Mouse (Mus musculus) central nervous system, embryonic 14 days (tissue): ENCODE measurements around the gene Kcnj10. TPM values are rescaled to one million over a fixed set of nuclear protein-coding genes. Genes with fewer than 3 reads are reported as not detected.

Experiments
- polyA plus RNA-seq: library from polyadenylated mRNA; depleted of rRNA; stranded (reverse); fragments of >200 nt; gene quantifications from 2 replicates; pipeline ENCODE4 v1.2.3, GENCODE M21; 2012; rRNA removed

Gene Kcnj10
- polyA plus RNA-seq = 3.7 and 4.3 TPM in 2 replicates

GRCm38 (mm10) chr1:172340729-172341321 lies at the start of gene Kcnj10:
Gene Kcnj10, plus strand, starts transcription at chr1:172341210.

GRCm38 (mm10) chr1:172297611-172298537 lies 43.1 kb upstream of the Kcnj10 start, which contains the start of gene Atp1a2:
Gene Atp1a2, minus strand, starts transcription at chr1:172298064.

GRCm38 (mm10) chr1:172329131-172329530 lies 11.9 kb upstream of the Kcnj10 start, which contains the start of gene Kcnj9:
Gene Kcnj9, minus strand, starts transcription at chr1:172329318.

GRCm38 (mm10) chr1:172376198-172376667 lies 35.2 kb downstream of the Kcnj10 start, which contains the start of gene Pigm:
Gene Pigm, plus strand, starts transcription at chr1:172376546.

Other genes with a start within 250 kb of the Kcnj10 start
- gene Pex19, start 214.5 kb upstream of the Kcnj10 start, polyA plus RNA-seq = 97.5 and 107 TPM in 2 replicates
- gene Dcaf8, start 193.1 kb upstream of the Kcnj10 start, polyA plus RNA-seq = 87.9 and 89.8 TPM in 2 replicates
- 285 and 347 TPM in 2 replicates for gene Pea15a, start 134.4 kb upstream of the Kcnj10 start, polyA plus RNA-seq
- 4.5 and 6.8 TPM in 2 replicates for gene Casq1, start 121.3 kb upstream of the Kcnj10 start, polyA plus RNA-seq
- 0.05 and 0.09 TPM in 2 replicates for gene Atp1a4, start 82.8 kb upstream of the Kcnj10 start, polyA plus RNA-seq
- 120 and 170 TPM in 2 replicates for gene Igsf8, start 79.6 kb upstream of the Kcnj10 start, polyA plus RNA-seq
- gene Atp1a2, start 43.1 kb upstream of the Kcnj10 start, polyA plus RNA-seq = 62.6 and 63.5 TPM in 2 replicates
- 5.3 and 6.3 TPM in 2 replicates for gene Kcnj9, start 11.9 kb upstream of the Kcnj10 start, polyA plus RNA-seq
- gene Pigm, start 35.3 kb downstream of the Kcnj10 start, polyA plus RNA-seq = 7.9 and 8.1 TPM in 2 replicates
- gene Slamf9, start 134.1 kb downstream of the Kcnj10 start, polyA plus RNA-seq = 0.28 and 0.30 TPM in 2 replicates
- 120 and 129 TPM in 2 replicates for gene Igsf9, start 140.6 kb downstream of the Kcnj10 start, polyA plus RNA-seq
- gene Tagln2, start 158.8 kb downstream of the Kcnj10 start, polyA plus RNA-seq = 48.1 and 64.7 TPM in 2 replicates
- 2.4 and 2.7 TPM in 2 replicates for gene Cfap45, start 179.6 kb downstream of the Kcnj10 start, polyA plus RNA-seq
- 0.23 and 0.33 TPM in 2 replicates for gene Vsig8, start 214.7 kb downstream of the Kcnj10 start, polyA plus RNA-seq
- 0.09 and 0.29 TPM in 2 replicates for gene Slamf8, start 249.4 kb downstream of the Kcnj10 start, polyA plus RNA-seq